Mouse (Mus musculus): Measurements from ENCODE around the gene Trappc3. TPM values are rescaled to one million over a fixed set of nuclear protein-coding genes. Genes with fewer than 3 reads are reported as not detected.

The Trappc3 gene
- total and polyA plus RNA-seq, 3 experiments = 71.0 to 72.0 TPM; not detected in 1

- Histone ChIP-seq H3K27me3 (ENCODE audit: control insufficient read depth in 1 of 2, insufficient read depth in 2 of 2, low read length in 2 of 2) (no peaks in the 10 kb centered on the region), H3K9ac (ENCODE audit: control insufficient read depth, low read depth, low read length, poor library complexity, severe bottlenecking) (no peak overlapping the region), H3K4me3 (ENCODE audit: control insufficient read depth in 1 of 2, insufficient read depth in 1 of 2, low read depth in 2 of 2, low read length in 2 of 2) (no peak overlapping the region), H3K36me3 (ENCODE audit: control insufficient read depth in 1 of 2, insufficient read depth in 2 of 2, low read length in 2 of 2) (no peaks in the 10 kb centered on the region; a peak in 1 of 4 replicates), H3K4me1 (ENCODE audit: control insufficient read depth in 1 of 2, insufficient read depth in 2 of 2, low read length in 2 of 2) (no peaks in the 10 kb centered on the region), H3K27ac (ENCODE audit: control insufficient read depth, low read depth, low read length) (no peak overlapping the region), H3K9me3 (replicated peaks; ENCODE audit: insufficient read depth, low read length) (no peaks in the 10 kb centered on the region), H3K79me2 (ENCODE audit: control insufficient read depth, insufficient read depth, low read length, poor library complexity) (no peaks in the 10 kb centered on the region)
- TF ChIP-seq SIN3A (IDR thresholded peaks at IDR 0.05; ENCODE audit: low read length) = no peak
- TF ChIP-seq ZKSCAN1 (IDR thresholded peaks at IDR 0.05; ENCODE audit: low read depth, low read length) = no peak
- TF ChIP-seq POLR2A (IDR thresholded peaks at IDR 0.05; ENCODE audit: control insufficient read depth in 1 of 2, insufficient read depth in 1 of 2, low read depth in 1 of 2, low read length in 2 of 2, poor library complexity in 1 of 2) = no peak
- TF ChIP-seq SMC3 (IDR thresholded peaks at IDR 0.05; ENCODE audit: low read depth, low read length) = no peak
- no peak for TF ChIP-seq HCFC1 (IDR thresholded peaks at IDR 0.05; ENCODE audit: low read depth, low read length)
- no peak for TF ChIP-seq ETS1 (IDR thresholded peaks at IDR 0.05; ENCODE audit: low read depth, low read length)
- no peak for TF ChIP-seq MYC (IDR thresholded peaks at IDR 0.05; ENCODE audit: low read depth, low read length)
- TF ChIP-seq USF2 (IDR thresholded peaks at IDR 0.05; ENCODE audit: borderline replicate concordance in 1 of 2, insufficient read depth in 1 of 2, low read depth in 1 of 2, low read length in 2 of 2) = no peak
- TF ChIP-seq NRF1 (IDR thresholded peaks at IDR 0.05; ENCODE audit: insufficient read depth, low read depth, low read length, poor library complexity, severe bottlenecking) = no peak
- no peak for TF ChIP-seq CHD2 (IDR thresholded peaks at IDR 0.05; ENCODE audit: low read length)
- no peak for TF ChIP-seq TCF12 (IDR thresholded peaks at IDR 0.05; ENCODE audit: low read depth, low read length)
- no peak for TF ChIP-seq RCOR1 (IDR thresholded peaks at IDR 0.05; ENCODE audit: low read depth, low read length)
- no peak for TF ChIP-seq GABPA (IDR thresholded peaks at IDR 0.05; ENCODE audit: low read depth, low read length)
- TF ChIP-seq CHD1 (IDR thresholded peaks at IDR 0.05; ENCODE audit: low read depth, low read length) = no peak
- TF ChIP-seq MXI1 (IDR thresholded peaks at IDR 0.05; ENCODE audit: low read depth, low read length) = no peak
- DNase-seq (ENCODE audit: low read depth, low spot score) = no peak
These were observed 20.2 kb upstream of the Trappc3 start for GRCm38 (mm10) chr4:126241956-126242355.

GRCm38 (mm10) chr4:126242510-126242909 is 19.6 kb upstream of the Trappc3 start:
- Histone ChIP-seq H3K9me3 (replicated peaks; ENCODE audit: insufficient read depth, low read length) (no peaks in the 10 kb centered on the region), H3K36me3 (ENCODE audit: control insufficient read depth in 1 of 2, insufficient read depth in 2 of 2, low read length in 2 of 2) (no peaks in the 10 kb centered on the region), H3K9ac (ENCODE audit: control insufficient read depth, low read depth, low read length, poor library complexity, severe bottlenecking) (no peak overlapping the region)

More at GRCm38 (mm10) chr4:126242510-126242909, 19.6 kb upstream of the Trappc3 start:
- no peak overlapping the region for H3K27ac ChIP-seq (ENCODE audit: control insufficient read depth, low read depth, low read length)
- no peaks in the 10 kb centered on the region; the same call in 1 of the 2 replicates for H3K79me2 ChIP-seq (ENCODE audit: control insufficient read depth, insufficient read depth, low read length, poor library complexity)
- no peaks in the 10 kb centered on the region for H3K27me3 ChIP-seq (ENCODE audit: control insufficient read depth in 1 of 2, insufficient read depth in 2 of 2, low read length in 2 of 2)
- TF ChIP-seq RCOR1 (IDR thresholded peaks at IDR 0.05; ENCODE audit: low read depth, low read length) (no peak), GATA1 (IDR thresholded peaks at IDR 0.05; ENCODE audit: low read depth, low read length) (no peak), NELFE (IDR thresholded peaks at IDR 0.05; ENCODE audit: low read depth, low read length) (no peak), KAT2A (conservative IDR thresholded peaks at IDR 0.05; ENCODE audit: low read depth, low read length) (no peak), MAFK (IDR thresholded peaks at IDR 0.05; ENCODE audit: borderline replicate concordance, low read depth, low read length) (no peak), POLR2A (IDR thresholded peaks at IDR 0.05; ENCODE audit: control insufficient read depth in 1 of 2, insufficient read depth in 1 of 2, low read depth in 1 of 2, low read length in 2 of 2, poor library complexity in 1 of 2) (no peak), TBP (IDR thresholded peaks at IDR 0.05; ENCODE audit: low read depth, low read length) (no peak), ZC3H11A (IDR thresholded peaks at IDR 0.05; ENCODE audit: low read depth, low read length) (no peak), CHD1 (IDR thresholded peaks at IDR 0.05; ENCODE audit: low read depth, low read length) (no peak), CTCF (IDR thresholded peaks at IDR 0.05 in 2 of 3, conservative IDR thresholded peaks at IDR 0.05 in 1 of 3; ENCODE audit: control insufficient read depth in 1 of 3, insufficient read depth in 1 of 3, low read depth in 2 of 3, low read length in 3 of 3, poor library complexity in 1 of 3, severe bottlenecking in 1 of 3) (no peak)
- no peak overlapping the region for H3K4me3 ChIP-seq (ENCODE audit: control insufficient read depth in 1 of 2, insufficient read depth in 1 of 2, low read depth in 2 of 2, low read length in 2 of 2)
- no peaks in the 10 kb centered on the region for H3K4me1 ChIP-seq (ENCODE audit: control insufficient read depth in 1 of 2, insufficient read depth in 2 of 2, low read length in 2 of 2)
- no peak for DNase-seq (ENCODE audit: low read depth, low spot score)
